Mouse (Mus musculus) T-helper 2 cell (primary cell): ENCODE results near the gene Eif2b4.

Experiments used
- in situ Hi-C: fragments of 300-600 bp; cut with MboI, MseI; formaldehyde crosslinking; loops from one replicate; pipeline ENCODE4 v1.15.1; 2025; ENCODE audit warnings: high pct_unique_total_duplicates

The Eif2b4 gene

DNA sequence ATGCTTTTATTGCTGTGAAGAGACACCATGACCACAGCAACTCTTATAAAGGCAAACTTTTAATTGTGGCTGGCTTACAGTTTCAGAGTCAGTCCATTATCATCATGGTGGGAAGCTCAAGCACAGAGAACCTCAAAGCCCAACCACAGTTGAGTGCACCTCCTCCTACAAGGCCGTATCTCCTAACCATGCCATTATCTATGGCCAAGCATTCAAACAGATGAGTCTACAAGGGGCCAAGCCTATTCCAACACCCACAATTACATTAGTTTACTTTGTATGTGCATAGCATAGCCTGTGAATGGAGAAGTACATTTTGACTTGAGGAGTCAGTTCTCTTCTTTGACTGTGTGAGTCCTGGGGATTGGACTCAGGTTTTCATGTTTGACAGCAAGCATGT is 28.4 kb downstream of the Eif2b4 start:
- in situ Hi-C loops, result no loop called here

DNA sequence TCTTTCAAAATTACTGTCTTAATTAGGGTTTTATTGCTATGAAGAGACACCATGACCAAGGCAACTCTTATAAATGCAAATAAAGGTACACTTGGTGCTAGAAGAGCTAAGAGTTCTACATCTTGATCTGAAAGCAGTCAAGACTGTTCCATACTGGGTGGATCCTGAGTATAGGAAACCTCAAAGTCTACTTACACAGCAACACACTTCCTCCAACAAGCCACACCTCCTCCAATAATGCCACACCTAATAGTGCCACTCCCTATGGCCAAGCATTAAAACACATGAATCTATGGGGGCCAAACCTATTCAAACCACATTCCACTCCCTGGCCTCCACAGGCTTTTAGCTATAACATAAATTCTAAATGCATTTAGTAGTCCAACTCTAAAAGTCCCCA is 30.8 kb downstream of the Eif2b4 start:
- in situ Hi-C loops, result no loop called here

DNA sequence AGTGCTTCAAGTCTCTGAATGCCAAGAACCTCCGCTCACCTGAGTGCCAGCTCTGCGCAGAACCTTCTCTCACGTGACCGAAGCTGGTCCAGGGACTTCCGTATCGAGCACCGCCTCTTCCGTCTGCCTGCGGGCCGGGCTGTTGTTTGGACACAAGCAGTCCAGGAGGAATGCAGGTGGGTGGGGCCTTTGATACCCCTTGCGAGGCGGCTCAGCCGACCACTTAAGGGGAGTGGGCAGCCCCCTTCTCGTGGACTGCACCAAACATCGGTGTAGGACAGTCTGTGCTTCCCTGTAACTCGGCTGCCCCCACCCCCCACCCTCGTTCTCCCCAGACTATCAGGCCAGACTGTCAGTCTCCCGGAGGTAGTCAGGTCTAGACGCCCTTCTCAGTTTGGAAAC is 39.1 kb downstream of the Eif2b4 start, which contains the start of gene Mpv17:
Gene Mpv17, minus strand, starts transcription at position 100 of the 402 bp plus-strand sequence.
- in situ Hi-C loops, result no loop called here

DNA sequence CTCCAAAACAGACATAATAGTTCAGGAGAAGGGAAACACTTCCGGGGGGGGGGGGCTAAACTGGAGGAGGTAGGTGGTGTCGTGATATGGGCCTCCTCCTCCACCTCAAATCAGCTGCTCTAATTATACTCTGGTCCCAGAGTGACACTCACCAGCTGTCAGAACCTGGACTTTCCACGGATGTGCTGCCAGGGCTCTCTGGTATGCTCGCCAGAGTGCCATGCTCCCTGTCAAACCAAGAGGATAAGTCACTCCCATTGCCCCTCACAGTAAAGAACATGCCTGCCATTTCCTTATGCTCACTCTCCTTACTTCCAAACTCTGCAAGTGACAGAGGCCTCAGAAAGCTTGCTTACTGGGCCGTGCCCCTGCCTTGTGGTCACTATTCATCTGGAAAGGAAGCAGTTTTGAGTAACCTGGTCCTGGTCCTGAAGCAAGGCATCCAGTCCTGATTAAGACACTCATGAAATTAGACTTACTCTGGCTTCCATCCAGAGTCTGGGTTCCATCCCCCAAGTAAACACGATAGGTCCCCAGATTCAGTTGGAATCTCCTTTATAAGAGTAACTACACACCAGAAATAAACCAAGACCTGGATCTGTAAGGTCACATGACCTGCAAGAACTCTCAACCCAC is 39.6 kb downstream of the Eif2b4 start:
- in situ Hi-C loops, result no loop called here

DNA sequence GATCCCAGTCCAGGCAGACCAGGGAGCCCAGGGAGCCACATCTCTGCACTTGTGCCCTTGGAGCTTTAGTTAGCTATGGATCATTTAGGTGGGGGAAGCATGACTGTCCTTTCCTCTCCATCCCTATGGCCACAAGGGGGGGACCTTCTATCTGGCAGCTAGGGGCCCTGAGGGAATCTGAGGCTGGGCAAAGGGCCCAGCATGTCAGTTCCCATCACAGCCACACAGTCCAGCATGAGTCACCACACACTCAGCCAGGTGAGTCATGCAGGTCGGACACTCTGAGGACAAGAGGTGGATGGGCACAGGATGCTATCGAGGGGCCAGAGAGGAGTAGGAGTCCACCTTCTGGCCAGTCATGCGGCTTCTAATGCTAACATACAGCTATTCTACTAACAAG is 41.5 kb downstream of the Eif2b4 start:
- in situ Hi-C loops, result no loop called here

DNA sequence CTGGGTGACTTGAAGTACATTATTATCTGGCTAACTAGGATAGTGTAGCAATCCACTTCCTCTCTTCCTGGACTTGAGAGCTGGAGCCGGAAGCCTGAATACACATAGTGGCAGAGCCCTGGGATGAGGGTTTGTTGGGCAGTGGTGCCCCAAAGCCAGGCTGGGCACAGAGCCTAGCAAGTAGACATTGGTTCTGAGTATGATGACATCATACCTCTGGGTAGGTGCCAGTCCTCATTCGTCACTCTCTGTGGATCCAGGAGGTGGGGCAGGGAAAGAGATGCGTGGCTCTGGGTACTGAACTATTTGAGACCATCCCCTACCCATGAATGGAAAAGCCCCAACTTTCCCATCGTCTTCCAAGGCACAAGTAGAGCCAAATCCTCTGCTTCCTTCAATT is 43.4 kb downstream of the Eif2b4 start:
- in situ Hi-C loops, result loop anchor here (5.0 kb wide), 1 partner anchor 62 kb away; no protein-coding TSS in a partner anchor

DNA sequence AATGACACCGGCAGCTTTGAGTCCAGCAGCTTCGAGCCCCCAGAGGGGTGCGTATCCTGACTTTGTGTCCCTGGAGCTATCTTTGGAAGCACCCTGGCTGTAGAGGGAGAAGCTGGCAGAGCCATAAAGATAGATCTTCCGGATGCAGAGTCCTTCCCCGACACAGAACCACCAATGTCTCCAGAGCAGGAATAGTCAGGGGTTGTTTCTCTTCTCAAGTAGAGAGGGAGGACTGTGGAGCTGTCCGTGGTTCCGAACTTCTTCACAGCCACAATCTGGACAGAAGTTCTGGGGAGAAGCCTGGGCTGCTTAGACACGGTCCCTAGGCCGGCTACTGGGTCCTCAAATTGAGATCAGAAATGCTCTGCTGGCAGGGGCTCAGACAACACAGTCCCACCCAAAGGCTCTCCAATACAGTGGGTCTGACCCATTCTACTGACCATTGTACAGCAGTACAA is 54.2 kb downstream of the Eif2b4 start:
- in situ Hi-C loops, result no loop called here

DNA sequence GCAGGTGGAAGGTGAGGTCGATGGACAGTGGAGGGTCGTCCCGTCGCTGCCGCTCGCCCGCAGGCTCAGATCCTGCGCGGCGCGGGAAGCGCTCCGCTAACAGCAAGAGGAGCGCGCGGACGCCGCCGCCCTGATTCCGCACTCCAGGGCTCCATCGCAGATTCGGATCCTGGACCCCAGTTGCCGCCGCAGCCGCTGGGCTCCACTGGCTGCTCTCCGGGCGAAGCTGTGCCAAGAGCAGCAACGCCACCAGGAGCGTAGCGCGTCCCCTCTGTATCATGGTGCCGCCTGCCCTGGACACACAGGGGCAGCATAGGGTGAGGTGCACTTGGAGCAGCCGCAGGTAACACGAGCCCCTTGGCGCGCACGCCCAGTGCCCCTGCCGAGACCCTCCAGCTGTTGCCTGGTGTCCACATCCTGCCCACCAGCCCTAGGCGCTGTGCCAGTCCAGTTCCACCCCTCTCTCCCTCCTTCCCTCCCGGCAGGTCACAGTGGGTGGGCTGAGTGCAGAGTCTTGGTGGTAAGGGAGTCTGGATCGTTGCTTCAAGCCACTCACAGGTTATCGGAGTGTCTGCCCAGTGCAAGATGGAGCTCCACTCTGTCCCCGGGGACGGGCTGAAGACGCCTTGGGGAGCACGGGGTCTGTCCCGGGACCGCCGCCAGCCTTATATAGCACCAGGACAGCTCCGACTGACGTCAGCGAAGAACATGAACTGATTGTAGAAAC is 54.8 kb downstream of the Eif2b4 start, which contains the start of gene Ucn:
Gene Ucn, minus strand, starts transcription at position 589 of the 727 bp plus-strand sequence.
- in situ Hi-C loops, result no loop called here

DNA sequence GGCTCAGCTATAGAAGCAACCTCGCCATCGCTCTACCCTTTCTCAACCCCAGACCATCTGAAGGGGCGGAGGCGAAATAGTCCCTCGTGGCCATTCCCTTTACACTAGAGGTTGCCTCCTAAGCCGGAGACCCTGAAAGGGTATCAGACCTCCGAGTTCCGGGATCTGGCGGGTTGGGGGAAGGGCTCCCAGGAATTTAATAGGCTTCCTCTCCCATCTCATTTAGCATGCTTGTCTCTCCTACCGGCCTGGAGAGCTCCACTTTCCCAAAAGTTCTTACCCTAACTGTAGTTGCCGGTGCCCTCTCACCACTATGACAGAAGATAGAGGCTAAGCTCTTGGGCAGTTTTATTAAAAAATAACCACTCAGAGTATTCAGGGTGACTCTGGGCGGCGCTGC is 55.6 kb downstream of the Eif2b4 start:
- in situ Hi-C loops, result no loop called here
